Mouse (Mus musculus) left cerebral cortex, adult 9 months (tissue): ENCODE measurements at regions not wholly inside any gene's neighbourhood (a gene's known extent, or its start where the extent isn't known, plus 50 kb on each side); places are given as distances from the start of the nearest gene placed in this dataset.
"Not testable (repeated sequence)": the region's sequence is repeated elsewhere in the genome, so short reads cannot be mapped to it uniquely, and the experiment has no call there.

ENCODE experiments used
- DNase-seq, 2 experiments: peaks; one replicate each; pipeline ENCODE4 v3.0.0; 2022; ENCODE audit warnings: low spot score in 2 of 2

GRCm38 (mm10) chr9:11441241-11441997 is 536.8 kb upstream of the Cntn5 start:
- DNase-seq = not testable (repeated sequence)

- DNase-seq = no peak
Observed at GRCm38 (mm10) chr9:11436443-11437167, 532.0 kb upstream of the Cntn5 start.

GRCm38 (mm10) chr9:11436014-11436413 is 531.4 kb upstream of the Cntn5 start:
- DNase-seq = no peak

- peak in 1 of 2 experiments; percentile 53 for DNase-seq
Observed at GRCm38 (mm10) chr9:11435019-11435418, 530.4 kb upstream of the Cntn5 start.

GRCm38 (mm10) chr9:11426473-11426872 is 521.9 kb upstream of the Cntn5 start:
- DNase-seq = no peak

GRCm38 (mm10) chr9:11396829-11397228 is 492.3 kb upstream of the Cntn5 start:
- DNase-seq = no peak

- no peak for DNase-seq
Observed at GRCm38 (mm10) chr9:11381648-11382075, 477.1 kb upstream of the Cntn5 start.

- peak in 1 of 2 experiments; percentile 6 for DNase-seq
Observed at GRCm38 (mm10) chr9:11380531-11380930, 476.0 kb upstream of the Cntn5 start.

- no peak for DNase-seq
Observed at GRCm38 (mm10) chr9:11378046-11378445, 473.5 kb upstream of the Cntn5 start.

GRCm38 (mm10) chr9:11377586-11377985 is 473.0 kb upstream of the Cntn5 start:
- no peak for DNase-seq

- DNase-seq = peak in 1 of 2 experiments; percentile 5
Observed at GRCm38 (mm10) chr9:11373294-11373903, 468.8 kb upstream of the Cntn5 start.

GRCm38 (mm10) chr9:11368056-11368455 is 463.5 kb upstream of the Cntn5 start:
- DNase-seq = no peak

GRCm38 (mm10) chr9:11328900-11329299 is 424.3 kb upstream of the Cntn5 start:
- DNase-seq = no peak

GRCm38 (mm10) chr9:11317221-11317620 is 412.6 kb upstream of the Cntn5 start:
- no peak for DNase-seq

GRCm38 (mm10) chr9:11297116-11297515 is 392.5 kb upstream of the Cntn5 start:
- DNase-seq = not testable (repeated sequence)

GRCm38 (mm10) chr9:11285135-11285534 is 380.6 kb upstream of the Cntn5 start:
- DNase-seq = no peak

- DNase-seq = no peak
Observed at GRCm38 (mm10) chr9:11284549-11284948, 380.0 kb upstream of the Cntn5 start.

- no peak for DNase-seq
Observed at GRCm38 (mm10) chr9:11279409-11280127, 375.0 kb upstream of the Cntn5 start.

- no peak for DNase-seq
Observed at GRCm38 (mm10) chr9:11277810-11278209, 373.2 kb upstream of the Cntn5 start.

GRCm38 (mm10) chr9:11276966-11277365 is 372.4 kb upstream of the Cntn5 start:
- no peak for DNase-seq

GRCm38 (mm10) chr9:11256848-11257247 is 352.3 kb upstream of the Cntn5 start:
- no peak for DNase-seq

- peak; percentile 4 to 67 for DNase-seq
Observed at GRCm38 (mm10) chr9:11206829-11207228, 302.3 kb upstream of the Cntn5 start.
